Mouse (Mus musculus) intestine, embryonic 14.5 days (tissue): ENCODE data around the gene Cyp2b19. TPM values are rescaled to one million over a fixed set of nuclear protein-coding genes. Genes with fewer than 3 reads are reported as not detected.

Experiments
- ATAC-seq: fragments of 200-750 bp; cut with Nextera tagmentation; replicated peaks from 2 replicates; pipeline ENCODE4 v1.8.0; 2017; ENCODE audit warnings: low read depth, moderate number of reproducible peaks, moderate TSS enrichment, moderate library complexity; ENCODE audit not compliant: low FRiP score, low TSS enrichment
- DNase-seq: peaks from one replicate; pipeline ENCODE4 v3.0.0-alpha.2; 2018; ENCODE audit warnings: low spot score
- H3K27ac ChIP-seq: fragments of 300-500 bp; sonication (generic); 2 replicates; pipeline ENCODE4 v1.5.1; 2014; ENCODE audit warnings: low read depth, mild to moderate bottlenecking, control low read depth
- H3K27me3 ChIP-seq: fragments of 300-500 bp; sonication (generic); replicated peaks from 2 replicates; pipeline ENCODE4 v1.6.1; 2014; ENCODE audit warnings: low read length, control low read depth; ENCODE audit not compliant: control insufficient read depth, insufficient read depth
- H3K36me3 ChIP-seq: fragments of 300-500 bp; sonication (generic); 2 replicates; pipeline ENCODE4 v1.6.1; 2014; ENCODE audit warnings: low read length, control low read depth; ENCODE audit not compliant: control insufficient read depth, insufficient read depth
- H3K4me1 ChIP-seq: fragments of 300-500 bp; sonication (generic); replicated peaks from 2 replicates; pipeline ENCODE4 v1.6.1; 2014; ENCODE audit warnings: low read length, control low read depth, mixed read lengths; ENCODE audit not compliant: control insufficient read depth, insufficient read depth
- H3K4me2 ChIP-seq: fragments of 300-500 bp; sonication (generic); 2 replicates; pipeline ENCODE4 v1.6.1; 2014; ENCODE audit warnings: low read length
- H3K4me3 ChIP-seq: fragments of 300-500 bp; sonication (generic); 2 replicates; pipeline ENCODE4 v1.5.1; 2014; ENCODE audit warnings: low read depth, low read length, control low read depth, mixed read lengths
- H3K9ac ChIP-seq: fragments of 300-500 bp; sonication (generic); 2 replicates; pipeline ENCODE4 v1.6.1; 2014; ENCODE audit warnings: mild to moderate bottlenecking, low read length
- H3K9me3 ChIP-seq: fragments of 300-500 bp; sonication (generic); 2 replicates; pipeline ENCODE4 v1.6.1; 2016; ENCODE audit warnings: low read length, control low read depth; ENCODE audit not compliant: control insufficient read depth
- WGBS: fragments of 180-500 bp; shearing (Covaris S2); extraction: QIAGEN DNeasy Blood & Tissue Kit; methylation state at CpG from one replicate; pipeline ENCODE4 v1.1.7; 2014; 5-methylcytosine and 5-hydroxymethylcytosine counted together
- polyA plus RNA-seq: library from polyadenylated mRNA; unstranded; fragments of >200 nt; fragmentation: Nextera tagmentation; extraction: Ambion mirVana; gene quantifications from 2 replicates; pipeline ENCODE4 v1.2.1, GENCODE M21; 2014

Cyp2b19 gene
- polyA plus RNA-seq, 1 experiment from 2014 or later = not detected

GRCm38 (mm10) chr7:26800104-26800503, 43.2 kb downstream of the Cyp2b19 start:
- Histone ChIP-seq H3K9ac (no peak overlapping the region), H3K9me3 (no peaks in the 10 kb centered on the region), H3K27ac (no peak overlapping the region), H3K4me1 (no peaks in the 10 kb centered on the region), H3K4me3 (no peak overlapping the region), H3K27me3 (no peaks in the 10 kb centered on the region), H3K4me2 (no peak overlapping the region), H3K36me3 (no peaks in the 10 kb centered on the region)
- no peak for ATAC-seq
- no peak for DNase-seq

DNA sequence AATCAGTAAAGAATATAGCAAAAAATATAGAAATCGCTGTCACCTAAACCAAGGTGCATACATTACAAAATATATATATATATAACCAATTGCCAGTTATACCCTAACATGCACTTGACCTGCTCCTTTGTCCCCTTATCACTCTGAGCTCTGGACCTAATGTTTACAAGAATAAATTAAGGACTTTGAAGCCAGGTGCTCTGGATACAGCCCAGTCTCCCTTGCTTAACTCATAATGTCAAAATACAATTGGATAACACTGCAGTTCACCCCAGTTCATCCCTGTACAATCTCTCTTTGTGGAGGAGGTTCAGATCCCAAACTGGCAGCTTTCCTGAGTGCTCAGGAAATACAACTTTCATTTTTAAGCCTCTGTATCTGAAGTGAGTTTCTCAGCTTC, 44.1 kb downstream of the Cyp2b19 start:
- Histone ChIP-seq H3K4me3 (no peak overlapping the region), H3K9me3 (no peaks in the 10 kb centered on the region), H3K27me3 (no peaks in the 10 kb centered on the region), H3K9ac (no peak overlapping the region), H3K27ac (no peak overlapping the region), H3K4me2 (no peak overlapping the region), H3K4me1 (no peaks in the 10 kb centered on the region), H3K36me3 (no peaks in the 10 kb centered on the region)
- 92% methylated on average over 1 of the region's 1 CpGs for WGBS
- ATAC-seq (no peak), DNase-seq (no peak)

GRCm38 (mm10) chr7:26808592-26808991, 51.6 kb downstream of the Cyp2b19 start, which contains the start of gene Cyp2g1:
TSS of gene Cyp2g1 (plus strand) at chr7:26808892.
- no peak for ATAC-seq
- no peaks in the 10 kb centered on the region for H3K9me3 ChIP-seq

More at GRCm38 (mm10) chr7:26808592-26808991, 51.6 kb downstream of the Cyp2b19 start, which contains the start of gene Cyp2g1:
- H3K36me3 ChIP-seq = no peaks in the 10 kb centered on the region
- H3K9ac ChIP-seq = no peak within 1 kb of the TSS
- H3K27me3 ChIP-seq = no peaks in the 10 kb centered on the region
- no peak within 1 kb of the TSS for H3K4me3 ChIP-seq
- H3K4me2 ChIP-seq = no peak within 1 kb of the TSS
- no peaks in the 10 kb centered on the region for H3K4me1 ChIP-seq
- DNase-seq = no peak
- H3K27ac ChIP-seq = no peak within 1 kb of the TSS
- 89% methylated on average over 2 of the region's 2 CpGs for WGBS

Other genes starting within 250 kb of the Cyp2b19 start
- not detected in 2 replicates for gene Nlrp9a, start 222.1 kb upstream of the Cyp2b19 start, polyA plus RNA-seq
- not detected in 2 replicates for gene Vmn1r185, start 138.7 kb upstream of the Cyp2b19 start, polyA plus RNA-seq
- gene Cyp2b23, start 70.7 kb upstream of the Cyp2b19 start, polyA plus RNA-seq = not detected in 2 replicates
- gene Cyp2g1, start 51.8 kb downstream of the Cyp2b19 start, polyA plus RNA-seq = not detected in 2 replicates
- gene Cyp2a5, start 78.2 kb downstream of the Cyp2b19 start, polyA plus RNA-seq = not detected in 2 replicates
- not detected in 2 replicates for gene Cyp2a22, start 182.2 kb downstream of the Cyp2b19 start, polyA plus RNA-seq